Mouse (Mus musculus) liver, embryonic 16.5 days (tissue): ENCODE results near the gene Fkbp6. TPM values are rescaled to one million over a fixed set of nuclear protein-coding genes. Genes with fewer than 3 reads are reported as not detected.

Experiments
- ATAC-seq: fragments of 200-750 bp; cut with Nextera tagmentation; 2 replicates; pipeline ENCODE4 v1.8.0; 2017; ENCODE audit warnings: low read depth, mild to moderate bottlenecking, moderate number of reproducible peaks, moderate library complexity
- H3K27ac ChIP-seq: fragments of 300-500 bp; sonication (generic); 2 replicates; pipeline ENCODE4 v1.5.1; 2014; ENCODE audit warnings: mild to moderate bottlenecking, low read length
- H3K27me3 ChIP-seq: fragments of 300-500 bp; sonication (generic); 2 replicates; pipeline ENCODE4 v1.6.1; 2014; ENCODE audit warnings: low read depth, low read length, mixed read lengths; ENCODE audit not compliant: control insufficient read depth, insufficient read depth
- H3K36me3 ChIP-seq: fragments of 300-500 bp; sonication (generic); 2 replicates; pipeline ENCODE4 v1.6.1; 2014; ENCODE audit warnings: mild to moderate bottlenecking; ENCODE audit not compliant: control insufficient read depth, insufficient read depth
- H3K4me1 ChIP-seq: fragments of 300-500 bp; sonication (generic); 2 replicates; pipeline ENCODE4 v1.6.1; 2014; ENCODE audit warnings: low read depth, low read length, mixed read lengths; ENCODE audit not compliant: control insufficient read depth
- H3K4me2 ChIP-seq: fragments of 300-500 bp; sonication (generic); 2 replicates; pipeline ENCODE4 v1.6.1; 2014; ENCODE audit warnings: low read depth, low read length, mixed read lengths
- H3K4me3 ChIP-seq: fragments of 300-500 bp; sonication (generic); 2 replicates; pipeline ENCODE4 v1.5.1; 2014; ENCODE audit warnings: low read depth, mild to moderate bottlenecking, low read length
- H3K9ac ChIP-seq: fragments of 300-500 bp; sonication (generic); 2 replicates; pipeline ENCODE4 v1.6.1; 2014; ENCODE audit warnings: low read depth, low read length
- H3K9me3 ChIP-seq: fragments of 300-500 bp; sonication (generic); replicated peaks from 2 replicates; pipeline ENCODE4 v1.6.1; 2016; ENCODE audit warnings: low read length; ENCODE audit not compliant: control insufficient read depth
- WGBS: fragments of 180-500 bp; shearing (Covaris S2); extraction: QIAGEN DNeasy Blood & Tissue Kit; methylation state at CpG from one replicate; pipeline ENCODE4 v1.1.7; 2014; ENCODE audit not compliant: insufficient replicate concordance; 5-methylcytosine and 5-hydroxymethylcytosine counted together
- polyA plus RNA-seq: library from polyadenylated mRNA; unstranded; fragments of >200 nt; fragmentation: Nextera tagmentation; extraction: Ambion mirVana; gene quantifications from 2 replicates; pipeline ENCODE4 v1.2.1, GENCODE M21; 2015

Gene Fkbp6
- polyA plus RNA-seq, 1 experiment from 2014 or later: not detected

DNA sequence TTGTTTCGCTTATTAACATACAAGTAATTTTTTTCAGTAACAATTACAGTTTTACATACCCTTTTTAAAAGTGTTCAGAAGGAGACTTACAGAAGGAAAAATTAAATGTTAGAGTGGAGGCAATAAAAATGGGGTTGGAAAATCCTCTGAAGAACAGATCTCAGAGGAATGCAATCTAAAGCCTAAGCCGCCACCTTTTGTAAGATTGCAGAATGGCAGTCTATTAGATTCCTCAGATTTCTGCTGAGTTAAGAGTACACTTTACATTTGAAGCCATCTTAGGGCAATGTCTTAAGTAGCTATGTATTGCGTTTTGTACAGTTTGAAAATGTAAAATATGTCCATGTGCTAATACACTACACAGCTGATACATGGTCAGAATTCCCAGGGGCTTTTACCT is 47.4 kb downstream of the Fkbp6 start:
- WGBS: 60% methylated on average over 3 of the region's 3 CpGs
- Histone ChIP-seq H3K4me1 (no peaks in the 10 kb centered on the region), H3K4me2 (no peak overlapping the region), H3K9me3 (no peaks in the 10 kb centered on the region), H3K36me3 (no peaks in the 10 kb centered on the region), H3K4me3 (no peak overlapping the region), H3K27me3 (no peaks in the 10 kb centered on the region), H3K9ac (no peak overlapping the region), H3K27ac (no peak overlapping the region)
- no peak for ATAC-seq

DNA sequence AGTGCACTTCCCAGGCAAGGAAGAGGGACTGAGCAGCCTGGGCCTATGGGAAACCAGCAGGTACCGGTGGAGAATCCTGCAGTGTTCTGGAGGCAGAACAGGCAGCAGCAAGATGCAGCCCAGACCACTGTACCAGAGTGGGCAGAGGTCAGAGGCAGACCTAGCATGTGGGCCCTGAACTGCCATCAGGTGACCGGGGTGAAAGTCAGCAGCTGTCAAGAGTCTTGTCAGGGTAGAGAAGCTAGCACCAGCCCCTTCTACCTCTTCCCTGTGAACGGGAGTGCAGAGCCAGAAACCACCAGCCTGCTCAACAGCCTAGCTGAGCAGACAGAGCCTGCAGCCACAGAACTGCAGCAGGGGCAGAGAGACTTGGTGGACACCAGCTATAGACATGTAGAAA is 47.9 kb downstream of the Fkbp6 start:
- 28% methylated on average over 3 of the region's 3 CpGs for WGBS
- H3K9me3 ChIP-seq: no peaks in the 10 kb centered on the region
- no peak for ATAC-seq

GRCm38 (mm10) chr5:135292001-135292400 is 57.8 kb downstream of the Fkbp6 start:
- H3K4me2 ChIP-seq: no peak overlapping the region
- 49% methylated on average over 2 of the region's 2 CpGs for WGBS
- ATAC-seq: no peak
- no peaks in the 10 kb centered on the region for H3K4me1 ChIP-seq
- H3K9ac ChIP-seq: no peak overlapping the region
- H3K27me3 ChIP-seq: no peaks in the 10 kb centered on the region
- no peaks in the 10 kb centered on the region for H3K36me3 ChIP-seq
- no peaks in the 10 kb centered on the region for H3K9me3 ChIP-seq
- H3K27ac ChIP-seq: no peak overlapping the region
- H3K4me3 ChIP-seq: no peak overlapping the region

More for the DNA sequence above, 47.9 kb downstream of the Fkbp6 start:
- no peaks in the 10 kb centered on the region for H3K27me3 ChIP-seq
- no peaks in the 10 kb centered on the region for H3K36me3 ChIP-seq
- H3K4me2 ChIP-seq: no peak overlapping the region
- H3K9ac ChIP-seq: no peak overlapping the region
- no peak overlapping the region for H3K27ac ChIP-seq
- no peaks in the 10 kb centered on the region for H3K4me1 ChIP-seq
- no peak overlapping the region for H3K4me3 ChIP-seq

DNA sequence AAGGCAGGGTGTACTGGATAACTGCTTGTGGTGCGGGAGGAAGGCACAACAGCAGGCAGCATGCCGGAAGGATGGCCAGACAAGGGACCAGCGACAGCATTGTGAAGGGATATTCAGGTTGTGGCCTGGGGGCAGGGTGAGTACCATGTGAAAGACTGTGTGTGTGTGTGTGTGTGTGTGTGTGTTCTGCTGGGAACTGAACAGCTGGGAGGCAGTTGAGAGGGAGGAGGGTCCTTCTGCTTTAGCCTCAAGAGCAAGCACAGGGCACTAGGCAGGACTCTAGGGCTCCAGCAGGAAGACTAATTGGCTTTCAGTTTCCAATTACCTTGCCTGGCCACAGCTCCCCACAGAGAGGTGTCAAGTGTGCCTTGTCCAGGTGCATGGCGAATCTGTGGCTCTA is 58.7 kb downstream of the Fkbp6 start:
- Histone ChIP-seq H3K9me3 (no peaks in the 10 kb centered on the region), H3K4me2 (no peak overlapping the region), H3K9ac (no peak overlapping the region), H3K36me3 (no peaks in the 10 kb centered on the region), H3K27ac (no peak overlapping the region), H3K4me1 (no peaks in the 10 kb centered on the region), H3K4me3 (no peak overlapping the region), H3K27me3 (no peaks in the 10 kb centered on the region)
- WGBS: 53% methylated on average over 4 of the region's 4 CpGs
- ATAC-seq: no peak

- H3K4me2 ChIP-seq: no peak overlapping the region
- H3K9me3 ChIP-seq: no peaks in the 10 kb centered on the region
- H3K4me1 ChIP-seq: no peaks in the 10 kb centered on the region
- H3K27ac ChIP-seq: no peak overlapping the region
- no peak for ATAC-seq
- H3K36me3 ChIP-seq: no peaks in the 10 kb centered on the region
- H3K4me3 ChIP-seq: no peak overlapping the region
- H3K9ac ChIP-seq: no peak overlapping the region
- 60% methylated on average over 6 of the region's 6 CpGs for WGBS
- no peaks in the 10 kb centered on the region for H3K27me3 ChIP-seq
Measured at GRCm38 (mm10) chr5:135290703-135291102, 59.1 kb downstream of the Fkbp6 start.

GRCm38 (mm10) chr5:135286926-135287325 is 62.9 kb downstream of the Fkbp6 start:
- no peaks in the 10 kb centered on the region for H3K4me1 ChIP-seq
- ATAC-seq: no peak
- no peaks in the 10 kb centered on the region for H3K36me3 ChIP-seq
- no peak overlapping the region for H3K27ac ChIP-seq
- H3K4me3 ChIP-seq: no peak overlapping the region
- H3K27me3 ChIP-seq: no peaks in the 10 kb centered on the region
- H3K4me2 ChIP-seq: no peak overlapping the region
- WGBS: 56% methylated on average over 5 of the region's 5 CpGs
- no peak overlapping the region for H3K9ac ChIP-seq
- no peaks in the 10 kb centered on the region for H3K9me3 ChIP-seq

- no peak overlapping the region for H3K9ac ChIP-seq
- no peak overlapping the region for H3K4me3 ChIP-seq
- no peaks in the 10 kb centered on the region for H3K36me3 ChIP-seq
- H3K27ac ChIP-seq: no peak overlapping the region
- no peak for ATAC-seq
- no peaks in the 10 kb centered on the region for H3K27me3 ChIP-seq
- WGBS: under 1% methylated on average over 6 of the region's 6 CpGs
- no peaks in the 10 kb centered on the region for H3K9me3 ChIP-seq
- H3K4me1 ChIP-seq: no peaks in the 10 kb centered on the region
- no peak overlapping the region for H3K4me2 ChIP-seq
Measured at GRCm38 (mm10) chr5:135286185-135286584, 63.7 kb downstream of the Fkbp6 start.

- Histone ChIP-seq H3K4me1 (no peaks in the 10 kb centered on the region), H3K4me2 (no peak overlapping the region), H3K27me3 (no peaks in the 10 kb centered on the region), H3K9ac (no peak overlapping the region), H3K4me3 (no peak overlapping the region), H3K9me3 (no peaks in the 10 kb centered on the region), H3K27ac (no peak overlapping the region), H3K36me3 (no peaks in the 10 kb centered on the region)
- ATAC-seq: no peak
- 54% methylated on average over 3 of the region's 3 CpGs for WGBS
Measured at GRCm38 (mm10) chr5:135285211-135285610, 64.6 kb downstream of the Fkbp6 start.

DNA sequence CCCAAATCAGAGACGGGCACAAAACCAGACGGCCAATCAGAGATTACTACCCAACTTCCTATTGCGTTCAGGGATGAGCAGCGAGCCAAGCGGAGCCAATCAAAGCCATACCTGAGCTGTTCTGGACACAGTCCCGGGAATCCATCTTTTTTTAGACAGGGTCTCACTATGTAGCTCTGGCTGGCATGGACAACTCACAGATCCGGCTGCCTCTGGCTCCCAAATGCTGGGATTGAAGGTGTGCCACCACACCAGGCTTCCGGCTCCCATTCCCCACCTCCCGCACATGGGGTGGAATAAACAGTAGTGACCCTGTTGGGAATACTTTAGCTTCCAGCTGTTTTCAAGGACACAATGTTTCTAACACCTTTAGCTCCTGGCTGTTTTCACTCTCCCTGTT is 69.6 kb downstream of the Fkbp6 start:
- H3K27me3 ChIP-seq: peaks cover 7% of the 10 kb centered on the region
- no peaks in the 10 kb centered on the region for H3K4me1 ChIP-seq
- H3K9ac ChIP-seq: no peak overlapping the region
- ATAC-seq: no peak
- WGBS: 64% methylated on average over 9 of the region's 9 CpGs
- no peaks in the 10 kb centered on the region for H3K9me3 ChIP-seq
- H3K4me3 ChIP-seq: no peak overlapping the region
- H3K4me2 ChIP-seq: no peak overlapping the region
- H3K27ac ChIP-seq: no peak overlapping the region
- H3K36me3 ChIP-seq: no peaks in the 10 kb centered on the region
